Mouse (Mus musculus): ENCODE measurements around the gene Rmdn3.

DNA sequence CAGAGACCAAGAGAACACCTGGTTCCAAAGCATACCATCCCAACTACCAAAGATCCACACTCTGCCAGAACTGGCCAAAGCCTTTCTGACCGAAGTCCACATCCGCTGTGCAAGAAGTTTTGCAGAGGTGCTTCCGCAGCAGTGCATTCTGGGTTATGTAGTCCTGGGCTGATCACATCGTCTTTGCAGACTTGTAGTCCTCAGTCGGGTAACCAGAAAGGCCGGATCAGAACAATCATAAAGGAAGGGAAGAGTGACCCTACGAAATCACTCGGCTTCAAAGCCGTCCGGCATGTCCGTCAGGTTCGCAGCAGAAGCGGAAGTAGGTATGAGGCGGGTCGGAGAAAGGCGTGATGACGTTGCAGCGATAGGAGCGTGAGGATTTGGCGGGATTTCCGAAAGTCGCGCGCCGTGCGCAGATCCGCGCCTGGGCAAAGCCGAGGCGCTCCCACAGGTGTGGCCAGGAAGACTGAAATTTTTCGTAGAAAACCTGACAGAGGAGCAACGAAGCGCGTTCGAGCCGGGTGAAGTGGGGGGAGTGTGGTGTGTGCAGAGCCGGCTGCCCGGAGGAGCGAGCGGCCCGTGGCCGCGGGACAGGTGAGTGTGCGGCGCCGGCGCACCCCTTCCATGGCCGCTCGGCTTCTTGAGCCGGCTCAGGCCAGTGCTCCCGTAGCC, 44.3 kb downstream of the Rmdn3 start, which contains the start of gene Rad51:
- no peak for TF ChIP-seq ZC3H11A (IDR thresholded peaks at IDR 0.05; ENCODE audit: borderline replicate concordance, low read depth, low read length)
- TF ChIP-seq HCFC1 (IDR thresholded peaks at IDR 0.05; ENCODE audit: borderline replicate concordance, insufficient read depth, low read length): peak; percentile 93

Data from ES-E14 (cell line).